Mouse (Mus musculus) CH12F3 (cell line): Measurements from ENCODE around the gene Pkp3.

ENCODE experiments used
- in situ Hi-C: fragments of 300-500 bp; cut with MboI; formaldehyde crosslinking; loops from 2 replicates; pipeline ENCODE4 v1.14.3; 2020; ENCODE audit warnings: low sequenced_read_pairs

Gene Pkp3

GRCm38 (mm10) chr7:141055785-141056184, 22.2 kb upstream of the Pkp3 start:
- in situ Hi-C loops, result no loop called here

DNA sequence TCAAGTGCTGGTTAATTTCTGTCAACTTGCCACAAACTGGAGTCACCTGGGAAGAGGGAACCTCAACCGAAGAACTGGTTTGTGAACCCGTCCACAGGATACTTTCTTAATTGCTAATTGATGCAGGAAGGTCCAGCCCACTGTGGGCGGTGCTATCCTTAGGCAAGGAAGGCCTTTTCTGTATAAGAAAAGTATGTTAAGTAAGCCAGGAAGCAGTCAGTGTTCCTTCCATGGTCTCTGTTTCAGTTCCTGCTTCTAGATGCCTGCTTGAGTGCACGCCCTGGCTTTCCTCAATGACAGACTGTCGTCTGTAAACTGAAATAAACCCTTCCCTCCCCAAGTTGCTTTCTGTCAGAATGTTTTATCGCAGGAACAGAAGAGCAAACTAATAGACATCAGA, 21.0 kb upstream of the Pkp3 start:
- in situ Hi-C loops, result no loop called here

GRCm38 (mm10) chr7:141057541-141057940, 20.5 kb upstream of the Pkp3 start:
- in situ Hi-C loops, result no loop called here

GRCm38 (mm10) chr7:141058601-141059341, 19.2 kb upstream of the Pkp3 start:
- in situ Hi-C loops, result no loop called here

DNA sequence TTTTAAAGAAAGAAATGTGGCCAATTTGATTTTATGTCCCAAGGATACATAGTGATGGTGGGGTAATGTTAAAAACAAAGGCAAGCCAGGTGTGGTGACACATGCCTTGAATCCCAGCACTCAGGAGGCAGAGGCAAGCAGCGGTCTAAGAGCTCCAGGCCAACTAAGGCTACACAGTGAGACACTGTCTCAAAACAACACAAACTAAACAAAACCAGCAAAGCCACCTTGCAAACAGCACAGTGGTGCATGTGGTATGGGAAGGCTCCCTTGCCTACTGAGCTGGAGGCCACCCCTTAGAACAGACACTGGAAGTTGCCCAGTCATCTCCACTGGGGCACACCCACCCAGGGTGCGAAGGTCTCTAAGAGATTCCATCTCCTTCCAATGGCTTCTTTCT, 18.1 kb upstream of the Pkp3 start:
- in situ Hi-C loops, result no loop called here

GRCm38 (mm10) chr7:141060426-141061242, 17.4 kb upstream of the Pkp3 start, which contains the start of gene B4galnt4:
Gene B4galnt4 (plus strand): TSS chr7:141061104.
- in situ Hi-C loops, result no loop called here

- in situ Hi-C loops, result no loop called here
Measured at GRCm38 (mm10) chr7:141061269-141061692, 16.7 kb upstream of the Pkp3 start.

GRCm38 (mm10) chr7:141062525-141062924, 15.5 kb upstream of the Pkp3 start:
- in situ Hi-C loops, result no loop called here

- in situ Hi-C loops, result no loop called here
Measured at GRCm38 (mm10) chr7:141063353-141063752, 14.7 kb upstream of the Pkp3 start.

DNA sequence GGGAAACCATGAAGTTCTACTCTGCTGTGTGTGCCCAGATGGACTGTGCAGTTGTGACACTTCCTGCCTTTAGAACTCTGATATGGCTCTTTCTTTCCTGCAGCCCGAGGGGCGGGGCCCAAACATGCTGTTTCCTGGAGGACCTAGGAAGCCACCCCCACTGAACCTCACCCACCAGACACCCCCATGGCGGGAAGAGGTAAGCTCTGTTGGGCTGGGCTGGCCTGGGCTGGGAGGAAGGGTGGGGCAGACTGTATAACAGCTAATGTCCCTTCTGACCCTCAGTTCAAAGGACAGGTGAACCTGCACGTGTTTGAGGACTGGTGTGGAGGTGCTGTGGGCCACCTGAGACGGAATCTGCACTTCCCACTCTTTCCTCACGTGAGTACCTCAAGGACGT, 13.8 kb upstream of the Pkp3 start:
- in situ Hi-C loops, result no loop called here

- in situ Hi-C loops, result no loop called here
Measured at GRCm38 (mm10) chr7:141064576-141064975, 13.4 kb upstream of the Pkp3 start.

DNA sequence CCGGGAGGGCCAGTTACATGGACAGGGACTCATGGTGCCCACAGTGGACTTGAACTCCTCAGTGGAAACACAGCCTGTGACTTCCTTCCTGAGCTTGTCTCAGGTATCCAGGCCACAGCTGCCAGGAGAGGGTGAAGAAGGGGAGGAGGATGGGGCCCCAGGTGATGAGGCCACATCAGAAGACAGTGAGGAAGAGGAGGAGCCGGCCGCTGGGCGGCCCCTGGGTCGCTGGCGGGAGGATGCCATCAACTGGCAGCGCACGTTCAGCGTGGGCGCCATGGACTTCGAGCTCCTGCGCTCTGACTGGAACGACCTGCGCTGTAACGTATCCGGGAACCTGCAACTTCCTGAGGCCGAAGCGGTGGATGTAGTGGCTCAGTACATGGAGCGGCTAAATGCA, 9.7 kb upstream of the Pkp3 start:
- in situ Hi-C loops, result no loop called here

- in situ Hi-C loops, result no loop called here
Measured at GRCm38 (mm10) chr7:141070058-141070862, 7.8 kb upstream of the Pkp3 start.

- in situ Hi-C loops, result no loop called here
Measured at GRCm38 (mm10) chr7:141072017-141072745, 5.8 kb upstream of the Pkp3 start.

GRCm38 (mm10) chr7:141073782-141074181, 4.2 kb upstream of the Pkp3 start:
- in situ Hi-C loops, result no loop called here

GRCm38 (mm10) chr7:141078876-141079275, 858 bp downstream of the Pkp3 start:
- in situ Hi-C loops, result loop anchor here (25.0 kb wide), 1 partner anchor 283 kb away; no protein-coding TSS in a partner anchor

DNA sequence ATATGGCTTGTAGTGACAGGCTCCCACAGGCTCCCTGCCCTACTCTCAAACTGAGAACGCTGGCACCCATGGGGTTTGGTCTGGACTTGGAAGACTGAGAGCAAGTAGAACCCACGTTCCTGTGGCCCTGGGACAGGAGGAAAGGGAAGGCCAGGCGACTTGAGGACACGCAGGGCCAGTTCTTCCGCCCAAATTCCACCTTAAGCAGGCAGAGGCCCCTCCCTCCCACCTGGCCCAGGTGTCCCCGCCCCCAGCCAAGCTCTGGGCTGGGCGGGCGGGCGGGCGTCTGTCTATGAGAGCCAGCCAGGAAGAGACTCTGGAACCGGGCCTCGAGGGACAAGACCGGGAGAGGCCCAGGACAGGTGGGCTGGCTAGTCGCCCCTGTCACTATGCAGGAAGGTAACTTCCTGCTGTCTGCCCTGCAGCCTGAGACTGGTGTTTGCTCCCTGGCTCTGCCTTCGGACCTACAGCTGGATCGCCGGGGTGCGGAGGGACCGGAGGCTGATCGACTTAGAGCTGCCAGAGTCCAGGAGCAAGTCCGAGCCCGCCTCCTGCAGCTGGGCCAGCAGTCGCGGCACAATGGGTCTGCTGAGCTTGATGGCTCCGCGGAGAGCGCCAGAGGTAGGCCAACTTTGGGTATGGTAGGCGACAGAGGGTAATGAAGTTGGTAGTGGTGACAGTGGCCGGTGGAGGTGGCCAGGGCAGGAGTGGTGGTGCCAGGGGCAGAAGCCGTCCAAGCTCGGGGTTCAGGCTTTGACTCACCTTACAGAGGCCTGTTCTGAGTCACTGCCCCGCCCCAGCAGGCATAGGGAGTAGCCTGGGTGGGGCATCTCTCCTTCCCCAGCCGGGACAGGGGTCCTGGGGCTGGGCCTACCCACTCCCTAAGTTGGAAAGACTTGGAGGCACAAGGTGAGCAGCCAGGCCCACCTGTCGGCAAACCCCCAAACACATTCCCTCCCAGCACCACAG, 1.7 kb downstream of the Pkp3 start:
- in situ Hi-C loops, result loop anchor here (25.0 kb wide), 1 partner anchor 283 kb away; no protein-coding TSS in a partner anchor

DNA sequence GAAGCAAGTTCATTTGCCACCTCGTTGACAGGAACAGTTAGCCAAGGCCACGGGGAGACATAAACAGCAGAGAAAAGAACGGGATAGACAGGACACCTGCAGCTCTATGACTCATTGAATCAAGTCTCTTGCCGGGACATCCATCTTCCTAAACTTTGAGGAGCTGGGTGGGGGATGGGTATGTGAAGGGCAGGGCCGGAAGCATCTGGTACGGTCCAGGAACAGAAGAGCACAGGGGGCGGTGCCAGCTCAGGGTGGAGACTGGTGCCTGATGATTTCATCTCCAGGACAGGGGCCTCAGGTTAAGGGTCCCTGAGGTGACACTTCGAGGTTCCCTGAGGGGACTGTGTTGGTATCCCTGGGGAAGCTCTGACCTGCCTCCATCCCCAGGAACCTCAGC, 9.9 kb downstream of the Pkp3 start:
- in situ Hi-C loops, result loop anchor here (25.0 kb wide), 1 partner anchor 274 kb away; no protein-coding TSS in a partner anchor

DNA sequence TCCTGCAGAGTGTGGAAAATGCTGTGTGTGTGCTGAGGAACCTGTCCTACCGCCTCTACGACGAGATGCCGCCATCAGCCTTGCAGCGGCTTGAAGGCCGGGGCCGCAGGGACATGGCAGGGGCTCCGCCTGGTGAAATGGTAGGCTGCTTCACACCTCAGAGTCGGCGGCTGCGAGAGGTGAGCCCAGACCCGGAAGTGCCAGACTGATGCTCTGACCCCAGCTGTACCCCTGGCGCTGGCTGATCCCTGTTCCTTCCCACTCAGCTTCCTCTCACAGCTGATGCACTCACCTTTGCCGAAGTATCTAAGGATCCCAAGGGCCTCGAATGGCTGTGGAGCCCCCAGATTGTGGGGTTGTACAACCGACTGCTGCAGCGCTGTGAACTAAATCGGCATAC, 10.5 kb downstream of the Pkp3 start:
- in situ Hi-C loops, result loop anchor here (25.0 kb wide), 1 partner anchor 274 kb away; no protein-coding TSS in a partner anchor
